Mouse (Mus musculus): ENCODE results near the gene Tanc2. TPM values are rescaled to one million over a fixed set of nuclear protein-coding genes. Genes with fewer than 3 reads are reported as not detected.

Tanc2 gene
- polyA plus RNA-seq, 1 experiment from 2014 or later = 7.1 TPM

GRCm38 (mm10) chr11:105731541-105731940 is 141.8 kb downstream of the Tanc2 start:
- H3K27me3 ChIP-seq (ENCODE audit: insufficient read depth, low read length) = no peaks in the 10 kb centered on the region
- no peak overlapping the region for H3K27ac ChIP-seq (ENCODE audit: low read length)
- H3K4me2 ChIP-seq (replicated peaks; ENCODE audit: low read depth, low read length) = no peak overlapping the region
- no peak for ATAC-seq (ENCODE audit: low FRiP score, low TSS enrichment)
- H3K4me3 ChIP-seq (ENCODE audit: low read length) = no peak overlapping the region
- H3K9me3 ChIP-seq (ENCODE audit: low read length) = no peaks in the 10 kb centered on the region
- no peaks in the 10 kb centered on the region for H3K36me3 ChIP-seq (ENCODE audit: insufficient read depth, low read length)
- 73% methylated on average over 6 of the region's 6 CpGs for WGBS
- H3K4me1 ChIP-seq (ENCODE audit: insufficient read depth, low read length) = no peaks in the 10 kb centered on the region
- H3K9ac ChIP-seq (replicated peaks; ENCODE audit: low read length) = no peak overlapping the region

DNA sequence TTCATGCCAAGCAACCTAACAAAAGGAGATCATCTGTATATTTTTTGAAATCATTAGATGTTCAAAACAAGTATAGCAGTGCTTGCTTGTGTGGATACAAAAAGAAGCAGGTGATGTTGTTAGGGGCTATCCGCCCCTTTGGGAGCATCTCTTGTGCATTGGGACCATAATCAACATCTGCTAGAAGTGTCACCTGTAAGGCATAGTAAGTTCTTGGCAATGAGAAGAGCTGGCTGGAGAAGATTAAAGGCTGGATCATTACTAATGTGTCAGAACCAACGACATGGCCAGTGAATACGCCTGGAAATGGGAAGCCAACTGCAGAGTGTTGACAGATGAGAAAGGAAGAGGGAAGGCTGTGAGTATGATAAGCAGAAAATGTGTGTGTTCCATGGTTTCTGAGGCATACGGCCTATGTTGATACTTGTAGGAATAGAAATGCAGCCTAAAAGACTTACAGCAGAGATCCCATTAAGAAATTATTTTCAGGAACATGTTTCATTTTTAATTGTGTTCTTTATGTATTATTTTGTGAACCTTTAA is 142.3 kb downstream of the Tanc2 start:
- H3K27ac ChIP-seq (ENCODE audit: low read length) = no peak overlapping the region
- no peak overlapping the region for H3K4me2 ChIP-seq (replicated peaks; ENCODE audit: low read depth, low read length)
- H3K9me3 ChIP-seq (ENCODE audit: low read length) = no peaks in the 10 kb centered on the region
- no peaks in the 10 kb centered on the region for H3K4me1 ChIP-seq (ENCODE audit: insufficient read depth, low read length)
- no peaks in the 10 kb centered on the region for H3K36me3 ChIP-seq (ENCODE audit: insufficient read depth, low read length)
- H3K27me3 ChIP-seq (ENCODE audit: insufficient read depth, low read length) = no peaks in the 10 kb centered on the region
- 67% methylated on average over 4 of the region's 4 CpGs for WGBS
- ATAC-seq (ENCODE audit: low FRiP score, low TSS enrichment) = no peak
- no peak overlapping the region for H3K9ac ChIP-seq (replicated peaks; ENCODE audit: low read length)
- H3K4me3 ChIP-seq (ENCODE audit: low read length) = no peak overlapping the region

- no peak for ATAC-seq (ENCODE audit: low FRiP score, low TSS enrichment)
- Histone ChIP-seq H3K4me2 (replicated peaks; ENCODE audit: low read depth, low read length) (no peak overlapping the region), H3K27me3 (ENCODE audit: insufficient read depth, low read length) (no peaks in the 10 kb centered on the region), H3K27ac (ENCODE audit: low read length) (no peak overlapping the region), H3K9me3 (ENCODE audit: low read length) (no peaks in the 10 kb centered on the region), H3K9ac (replicated peaks; ENCODE audit: low read length) (no peak overlapping the region), H3K4me1 (ENCODE audit: insufficient read depth, low read length) (no peaks in the 10 kb centered on the region), H3K36me3 (ENCODE audit: insufficient read depth, low read length) (no peaks in the 10 kb centered on the region), H3K4me3 (ENCODE audit: low read length) (no peak overlapping the region)
- WGBS = 78% methylated on average over 1 of the region's 1 CpGs
Observed at GRCm38 (mm10) chr11:105743171-105743570, 153.4 kb downstream of the Tanc2 start.

- H3K9ac ChIP-seq (replicated peaks; ENCODE audit: low read length) = no peak overlapping the region
- H3K4me1 ChIP-seq (ENCODE audit: insufficient read depth, low read length) = no peaks in the 10 kb centered on the region; the same call in 1 of the 2 replicates
- 76% methylated on average over 2 of the region's 2 CpGs for WGBS
- H3K4me2 ChIP-seq (replicated peaks; ENCODE audit: low read depth, low read length) = no peak overlapping the region
- no peaks in the 10 kb centered on the region for H3K36me3 ChIP-seq (ENCODE audit: insufficient read depth, low read length)
- H3K27ac ChIP-seq (ENCODE audit: low read length) = no peak overlapping the region
- no peak overlapping the region for H3K4me3 ChIP-seq (ENCODE audit: low read length)
- peaks cover 3% of the 10 kb centered on the region; the same call in 1 of the 2 replicates for H3K9me3 ChIP-seq (ENCODE audit: low read length)
- no peak for ATAC-seq (ENCODE audit: low FRiP score, low TSS enrichment)
- H3K27me3 ChIP-seq (ENCODE audit: insufficient read depth, low read length) = no peaks in the 10 kb centered on the region
Observed at GRCm38 (mm10) chr11:105749297-105750071, 159.7 kb downstream of the Tanc2 start.

DNA sequence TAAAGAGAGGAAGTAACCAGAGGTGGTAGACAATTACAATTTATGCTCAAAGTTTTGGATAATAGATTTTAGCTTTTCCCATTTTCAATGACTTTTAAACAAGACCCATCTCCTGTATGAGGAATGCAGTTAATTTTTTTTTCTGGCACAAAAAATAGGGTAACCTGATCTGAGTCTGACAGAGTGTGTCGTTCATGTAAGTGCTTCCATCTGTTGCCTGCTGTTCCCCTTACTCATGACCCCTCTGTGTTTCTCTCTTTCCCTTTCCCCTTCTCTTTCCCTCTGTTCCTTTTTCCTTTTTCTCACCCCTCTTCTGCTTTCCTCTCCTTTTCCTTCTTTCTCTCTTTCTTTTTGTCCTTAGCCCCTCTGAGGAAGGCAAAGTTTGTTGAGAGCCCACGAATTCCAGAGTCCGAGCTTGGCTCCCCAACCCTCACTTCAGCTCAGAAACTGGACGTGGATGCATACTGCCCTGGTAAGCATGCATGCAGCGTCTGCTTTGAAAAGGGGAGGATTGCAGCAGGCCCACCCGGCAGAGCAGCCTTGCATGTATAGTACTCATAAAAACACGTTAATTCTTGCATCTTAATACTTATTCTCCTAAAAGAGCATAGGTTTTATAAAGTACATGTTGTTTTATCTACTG is 168.9 kb downstream of the Tanc2 start:
- Histone ChIP-seq H3K9me3 (ENCODE audit: low read length) (no peaks in the 10 kb centered on the region), H3K36me3 (ENCODE audit: insufficient read depth, low read length) (no peaks in the 10 kb centered on the region), H3K9ac (replicated peaks; ENCODE audit: low read length) (no peak overlapping the region), H3K27ac (ENCODE audit: low read length) (no peak overlapping the region), H3K27me3 (ENCODE audit: insufficient read depth, low read length) (no peaks in the 10 kb centered on the region), H3K4me3 (ENCODE audit: low read length) (no peak overlapping the region), H3K4me2 (replicated peaks; ENCODE audit: low read depth, low read length) (no peak overlapping the region), H3K4me1 (ENCODE audit: insufficient read depth, low read length) (no peaks in the 10 kb centered on the region)
- ATAC-seq (ENCODE audit: low FRiP score, low TSS enrichment) = no peak
- 39% methylated on average over 7 of the region's 7 CpGs for WGBS

DNA sequence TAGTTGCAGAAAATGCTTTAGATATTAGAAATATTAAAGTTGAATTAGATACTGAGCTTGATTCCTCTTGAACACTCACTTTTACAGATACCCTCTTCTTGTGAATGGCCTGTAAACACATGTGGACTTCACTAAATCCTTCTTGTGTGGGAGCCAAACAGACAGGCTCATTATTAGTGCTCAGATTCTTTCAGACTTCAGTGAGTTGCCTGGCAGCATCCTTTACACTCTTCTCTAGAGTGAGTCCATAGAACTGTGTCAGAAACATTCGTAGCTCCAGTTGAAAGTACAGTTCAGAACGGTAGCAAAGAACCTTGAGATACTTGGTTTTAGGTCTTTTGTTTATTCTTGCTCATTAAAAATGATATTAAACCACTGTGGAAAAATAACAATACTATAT is 169.6 kb downstream of the Tanc2 start:
- H3K9ac ChIP-seq (replicated peaks; ENCODE audit: low read length) = no peak overlapping the region
- H3K4me1 ChIP-seq (ENCODE audit: insufficient read depth, low read length) = no peaks in the 10 kb centered on the region
- no peaks in the 10 kb centered on the region for H3K9me3 ChIP-seq (ENCODE audit: low read length)
- no peak overlapping the region for H3K4me2 ChIP-seq (replicated peaks; ENCODE audit: low read depth, low read length)
- no peak for ATAC-seq (ENCODE audit: low FRiP score, low TSS enrichment)
- no peak overlapping the region for H3K27ac ChIP-seq (ENCODE audit: low read length)
- no peak overlapping the region for H3K4me3 ChIP-seq (ENCODE audit: low read length)
- no peaks in the 10 kb centered on the region for H3K27me3 ChIP-seq (ENCODE audit: insufficient read depth, low read length)
- 74% methylated on average over 2 of the region's 2 CpGs for WGBS
- no peaks in the 10 kb centered on the region for H3K36me3 ChIP-seq (ENCODE audit: insufficient read depth, low read length)

DNA sequence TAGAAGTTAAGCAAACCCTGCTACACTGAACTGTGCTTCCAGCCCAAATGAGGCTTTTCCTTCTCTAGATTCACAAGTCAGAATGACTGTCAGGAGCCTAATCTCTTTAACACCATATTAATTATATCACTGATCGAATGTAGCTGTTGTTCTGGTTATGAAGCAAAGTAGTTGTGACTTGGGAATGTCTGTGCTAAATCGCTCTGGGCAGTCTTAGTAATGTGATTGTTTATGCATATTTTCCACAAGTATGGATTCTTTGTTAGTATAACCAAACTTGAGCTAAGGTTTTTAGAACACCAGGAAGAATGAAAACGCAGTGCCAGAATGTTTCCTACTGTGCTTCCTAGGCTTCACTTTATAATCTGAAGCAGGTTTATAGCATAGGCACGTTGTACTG is 170.6 kb downstream of the Tanc2 start:
- Histone ChIP-seq H3K36me3 (ENCODE audit: insufficient read depth, low read length) (no peaks in the 10 kb centered on the region), H3K9me3 (ENCODE audit: low read length) (no peaks in the 10 kb centered on the region), H3K4me2 (replicated peaks; ENCODE audit: low read depth, low read length) (no peak overlapping the region), H3K27me3 (ENCODE audit: insufficient read depth, low read length) (no peaks in the 10 kb centered on the region), H3K9ac (replicated peaks; ENCODE audit: low read length) (no peak overlapping the region), H3K27ac (ENCODE audit: low read length) (no peak overlapping the region), H3K4me1 (ENCODE audit: insufficient read depth, low read length) (no peaks in the 10 kb centered on the region), H3K4me3 (ENCODE audit: low read length) (no peak overlapping the region)
- ATAC-seq (ENCODE audit: low FRiP score, low TSS enrichment) = no peak
- WGBS = 78% methylated on average over 4 of the region's 4 CpGs

DNA sequence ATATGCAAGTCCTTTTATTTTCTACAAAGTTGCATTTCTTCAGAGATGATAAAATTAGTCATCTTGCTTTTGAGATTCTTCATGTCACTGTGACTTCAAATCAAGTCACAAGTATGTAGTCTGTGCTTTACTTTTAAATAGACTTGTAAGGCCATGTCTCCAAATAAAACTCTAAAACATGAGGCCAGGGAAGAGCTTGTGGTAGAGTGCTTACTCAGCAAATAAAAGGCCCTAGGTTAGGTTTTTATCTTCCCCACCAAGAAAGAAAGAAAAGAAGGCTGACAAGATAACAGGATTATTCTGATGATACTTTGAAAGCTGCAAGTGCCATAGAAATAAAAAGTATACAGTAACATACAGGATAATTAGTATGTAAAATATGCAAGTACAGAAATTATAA is 188.0 kb downstream of the Tanc2 start:
- H3K27me3 ChIP-seq (ENCODE audit: insufficient read depth, low read length) = no peaks in the 10 kb centered on the region
- H3K4me2 ChIP-seq (replicated peaks; ENCODE audit: low read depth, low read length) = no peak overlapping the region
- no peaks in the 10 kb centered on the region for H3K9me3 ChIP-seq (ENCODE audit: low read length)
- no peaks in the 10 kb centered on the region for H3K4me1 ChIP-seq (ENCODE audit: insufficient read depth, low read length)
- no peak overlapping the region for H3K27ac ChIP-seq (ENCODE audit: low read length)
- no peak for ATAC-seq (ENCODE audit: low FRiP score, low TSS enrichment)
- no peak overlapping the region for H3K4me3 ChIP-seq (ENCODE audit: low read length)
- H3K36me3 ChIP-seq (ENCODE audit: insufficient read depth, low read length) = peaks cover 5% of the 10 kb centered on the region; the same call in 1 of the 2 replicates
- H3K9ac ChIP-seq (replicated peaks; ENCODE audit: low read length) = no peak overlapping the region

GRCm38 (mm10) chr11:105792501-105792900 is 202.7 kb downstream of the Tanc2 start:
- no peaks in the 10 kb centered on the region for H3K27me3 ChIP-seq (ENCODE audit: insufficient read depth, low read length)
- no peak overlapping the region for H3K4me2 ChIP-seq (replicated peaks; ENCODE audit: low read depth, low read length)
- H3K27ac ChIP-seq (ENCODE audit: low read length) = no peak overlapping the region
- peaks cover 4% of the 10 kb centered on the region; the same call in 1 of the 2 replicates for H3K9me3 ChIP-seq (ENCODE audit: low read length)
- H3K4me3 ChIP-seq (ENCODE audit: low read length) = no peak overlapping the region
- no peak for ATAC-seq (ENCODE audit: low FRiP score, low TSS enrichment)
- H3K9ac ChIP-seq (replicated peaks; ENCODE audit: low read length) = no peak overlapping the region
- H3K4me1 ChIP-seq (ENCODE audit: insufficient read depth, low read length) = no peaks in the 10 kb centered on the region
- H3K36me3 ChIP-seq (ENCODE audit: insufficient read depth, low read length) = no peaks in the 10 kb centered on the region

GRCm38 (mm10) chr11:105803686-105804085 is 213.9 kb downstream of the Tanc2 start:
- Histone ChIP-seq H3K4me1 (ENCODE audit: insufficient read depth, low read length) (no peaks in the 10 kb centered on the region), H3K27me3 (ENCODE audit: insufficient read depth, low read length) (no peaks in the 10 kb centered on the region), H3K36me3 (ENCODE audit: insufficient read depth, low read length) (no peaks in the 10 kb centered on the region), H3K9ac (replicated peaks; ENCODE audit: low read length) (no peak overlapping the region), H3K4me3 (ENCODE audit: low read length) (no peak overlapping the region), H3K27ac (ENCODE audit: low read length) (no peak overlapping the region), H3K9me3 (ENCODE audit: low read length) (no peaks in the 10 kb centered on the region), H3K4me2 (replicated peaks; ENCODE audit: low read depth, low read length) (no peak overlapping the region)
- 89% methylated on average over 3 of the region's 3 CpGs for WGBS
- ATAC-seq (ENCODE audit: low FRiP score, low TSS enrichment) = no peak
